Mouse (Mus musculus): ENCODE measurements at regions not wholly inside any gene's neighbourhood (a gene's known extent, or its start where the extent isn't known, plus 50 kb on each side); places are given as distances from the start of the nearest gene placed in this dataset.

DNA sequence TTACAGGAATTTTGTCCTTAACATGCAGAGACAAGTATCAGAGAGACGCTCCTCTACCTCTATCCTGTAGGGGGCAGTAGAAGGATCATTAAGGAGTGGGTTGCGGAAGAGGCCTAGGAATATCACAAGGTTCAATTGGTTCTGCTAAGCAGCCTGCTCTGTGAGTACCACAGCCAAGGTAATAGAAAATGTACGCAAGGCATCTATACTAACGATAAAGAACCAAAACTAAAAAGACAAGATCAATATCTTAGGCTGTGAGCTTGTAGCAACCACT, 469.1 kb downstream of the Plcl1 start:
- no peak overlapping the region for H3K9ac ChIP-seq (ENCODE audit: low read depth, low read length)
- no peaks in the 10 kb centered on the region for H3K9me3 ChIP-seq (replicated peaks; ENCODE audit: control insufficient read depth, low read length)
- H3K4me2 ChIP-seq (ENCODE audit: low read depth, low read length), result no peak overlapping the region
- H3K4me3 ChIP-seq (ENCODE audit: low read depth, low read length), result no peak overlapping the region
- no peaks in the 10 kb centered on the region for H3K4me1 ChIP-seq (ENCODE audit: control insufficient read depth, low read depth, low read length)
- no peaks in the 10 kb centered on the region for H3K27me3 ChIP-seq (ENCODE audit: control insufficient read depth, insufficient read depth, low read depth, low read length)
- ATAC-seq (ENCODE audit: low read depth), result no peak
- 50% methylated on average over 4 of the region's 4 CpGs for WGBS (ENCODE audit: insufficient replicate concordance)
- no peak overlapping the region for H3K27ac ChIP-seq (ENCODE audit: low read length)
- H3K36me3 ChIP-seq (ENCODE audit: control insufficient read depth, insufficient read depth), result no peaks in the 10 kb centered on the region

GRCm38 (mm10) chr1:55884576-55884975, 478.9 kb downstream of the Plcl1 start:
- Histone ChIP-seq H3K4me3 (ENCODE audit: low read depth, low read length) (no peak overlapping the region), H3K4me2 (ENCODE audit: low read depth, low read length) (no peak overlapping the region), H3K4me1 (ENCODE audit: control insufficient read depth, low read depth, low read length) (no peaks in the 10 kb centered on the region), H3K27me3 (ENCODE audit: control insufficient read depth, insufficient read depth, low read depth, low read length) (no peaks in the 10 kb centered on the region), H3K27ac (ENCODE audit: low read length) (no peak overlapping the region), H3K36me3 (ENCODE audit: control insufficient read depth, insufficient read depth) (no peaks in the 10 kb centered on the region), H3K9me3 (replicated peaks; ENCODE audit: control insufficient read depth, low read length) (no peaks in the 10 kb centered on the region), H3K9ac (ENCODE audit: low read depth, low read length) (no peak overlapping the region)
- ATAC-seq (ENCODE audit: low read depth), result no peak

DNA sequence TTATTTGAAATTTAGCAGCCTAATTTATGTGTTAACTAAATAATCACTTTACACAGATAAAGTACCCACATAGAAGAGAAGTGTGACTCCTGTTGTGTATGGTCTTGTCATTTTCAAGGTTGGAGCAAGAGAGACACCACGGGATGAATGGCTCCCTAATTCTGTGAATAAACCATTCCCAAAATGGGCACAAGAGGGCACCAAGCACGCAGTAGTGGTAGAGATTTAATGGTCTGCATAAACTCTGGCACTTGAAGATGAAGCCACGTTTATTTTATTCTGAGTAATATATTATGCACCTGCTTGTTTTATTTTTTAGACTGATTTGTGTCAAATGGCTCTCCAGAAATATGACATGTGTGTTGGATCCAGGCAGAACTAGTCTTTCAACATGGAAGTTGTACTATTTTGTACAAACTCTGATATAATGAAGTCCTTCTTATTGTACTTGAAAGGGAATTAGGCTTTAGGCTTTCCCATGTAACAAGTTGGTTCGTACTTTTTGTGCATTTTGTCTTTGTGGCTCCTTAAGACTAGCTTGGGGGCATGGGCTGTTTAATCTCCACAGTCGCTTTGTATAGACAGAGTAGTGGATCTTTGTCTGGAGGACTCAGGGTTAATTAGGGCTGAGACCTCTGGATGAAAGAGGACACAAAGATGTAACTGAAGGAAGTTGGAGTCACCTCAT, 480.8 kb downstream of the Plcl1 start:
- Histone ChIP-seq H3K9me3 (replicated peaks; ENCODE audit: control insufficient read depth, low read length) (no peaks in the 10 kb centered on the region), H3K27ac (ENCODE audit: low read length) (no peak overlapping the region), H3K9ac (ENCODE audit: low read depth, low read length) (no peak overlapping the region), H3K36me3 (ENCODE audit: control insufficient read depth, insufficient read depth) (no peaks in the 10 kb centered on the region), H3K4me2 (ENCODE audit: low read depth, low read length) (no peak overlapping the region), H3K4me3 (ENCODE audit: low read depth, low read length) (no peak overlapping the region), H3K4me1 (ENCODE audit: control insufficient read depth, low read depth, low read length) (no peaks in the 10 kb centered on the region), H3K27me3 (ENCODE audit: control insufficient read depth, insufficient read depth, low read depth, low read length) (no peaks in the 10 kb centered on the region; the same call in 1 of the 2 replicates)
- no peak for ATAC-seq (ENCODE audit: low read depth)
- 22% methylated on average over 5 of the region's 5 CpGs for WGBS (ENCODE audit: insufficient replicate concordance)

- no peak overlapping the region for H3K9ac ChIP-seq (ENCODE audit: low read depth, low read length)
- no peaks in the 10 kb centered on the region for H3K4me1 ChIP-seq (ENCODE audit: control insufficient read depth, low read depth, low read length)
- ATAC-seq (ENCODE audit: low read depth), result no peak
- H3K4me2 ChIP-seq (ENCODE audit: low read depth, low read length), result no peak overlapping the region
- H3K4me3 ChIP-seq (ENCODE audit: low read depth, low read length), result no peak overlapping the region
- WGBS (ENCODE audit: insufficient replicate concordance), result 69% methylated on average over 7 of the region's 7 CpGs
- H3K36me3 ChIP-seq (ENCODE audit: control insufficient read depth, insufficient read depth), result no peaks in the 10 kb centered on the region
- no peaks in the 10 kb centered on the region; the same call in 1 of the 2 replicates for H3K27me3 ChIP-seq (ENCODE audit: control insufficient read depth, insufficient read depth, low read depth, low read length)
- H3K27ac ChIP-seq (ENCODE audit: low read length), result no peak overlapping the region
- H3K9me3 ChIP-seq (replicated peaks; ENCODE audit: control insufficient read depth, low read length), result no peaks in the 10 kb centered on the region
Observed at GRCm38 (mm10) chr1:55887386-55887785, 481.7 kb downstream of the Plcl1 start.

DNA sequence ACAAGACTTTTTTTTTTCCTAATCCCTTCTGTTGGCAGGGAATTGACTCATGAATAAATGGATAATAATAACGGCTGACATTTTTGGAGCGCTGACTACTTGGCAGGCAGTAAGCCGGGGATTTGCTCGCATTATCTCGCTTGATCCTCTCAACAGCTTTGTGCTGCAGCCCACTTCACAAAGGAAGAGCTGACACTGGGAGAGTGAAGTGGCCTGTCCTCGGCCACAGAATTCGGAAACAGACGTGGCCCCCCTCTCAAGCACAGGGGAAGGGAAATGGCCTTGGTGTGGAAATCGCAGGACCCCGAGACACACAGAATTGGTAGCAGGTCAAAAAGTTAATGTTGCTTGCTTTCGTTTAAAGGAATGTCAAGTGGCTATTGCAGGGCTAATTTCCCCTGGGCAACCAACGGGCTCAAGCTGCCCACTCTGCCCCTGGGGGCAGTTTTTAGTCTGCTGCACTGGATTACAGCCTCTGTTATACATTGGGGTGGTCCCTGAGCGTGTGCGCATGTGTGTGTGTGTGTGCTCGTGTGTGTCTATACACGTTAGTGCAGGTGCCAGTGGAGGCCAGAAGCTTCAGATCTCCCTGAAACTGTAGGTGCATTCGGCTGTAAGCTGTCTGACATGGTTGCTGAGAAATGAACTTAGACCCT, 483.1 kb downstream of the Plcl1 start:
- Histone ChIP-seq H3K36me3 (ENCODE audit: control insufficient read depth, insufficient read depth) (no peaks in the 10 kb centered on the region), H3K9ac (ENCODE audit: low read depth, low read length) (no peak overlapping the region), H3K4me1 (ENCODE audit: control insufficient read depth, low read depth, low read length) (no peaks in the 10 kb centered on the region), H3K9me3 (replicated peaks; ENCODE audit: control insufficient read depth, low read length) (no peaks in the 10 kb centered on the region), H3K4me2 (ENCODE audit: low read depth, low read length) (no peak overlapping the region), H3K27ac (ENCODE audit: low read length) (no peak overlapping the region), H3K4me3 (ENCODE audit: low read depth, low read length) (no peak overlapping the region), H3K27me3 (ENCODE audit: control insufficient read depth, insufficient read depth, low read depth, low read length) (no peaks in the 10 kb centered on the region; the same call in 1 of the 2 replicates)
- WGBS (ENCODE audit: insufficient replicate concordance), result 60% methylated on average over 17 of the region's 17 CpGs
- ATAC-seq (ENCODE audit: low read depth), result no peak

DNA sequence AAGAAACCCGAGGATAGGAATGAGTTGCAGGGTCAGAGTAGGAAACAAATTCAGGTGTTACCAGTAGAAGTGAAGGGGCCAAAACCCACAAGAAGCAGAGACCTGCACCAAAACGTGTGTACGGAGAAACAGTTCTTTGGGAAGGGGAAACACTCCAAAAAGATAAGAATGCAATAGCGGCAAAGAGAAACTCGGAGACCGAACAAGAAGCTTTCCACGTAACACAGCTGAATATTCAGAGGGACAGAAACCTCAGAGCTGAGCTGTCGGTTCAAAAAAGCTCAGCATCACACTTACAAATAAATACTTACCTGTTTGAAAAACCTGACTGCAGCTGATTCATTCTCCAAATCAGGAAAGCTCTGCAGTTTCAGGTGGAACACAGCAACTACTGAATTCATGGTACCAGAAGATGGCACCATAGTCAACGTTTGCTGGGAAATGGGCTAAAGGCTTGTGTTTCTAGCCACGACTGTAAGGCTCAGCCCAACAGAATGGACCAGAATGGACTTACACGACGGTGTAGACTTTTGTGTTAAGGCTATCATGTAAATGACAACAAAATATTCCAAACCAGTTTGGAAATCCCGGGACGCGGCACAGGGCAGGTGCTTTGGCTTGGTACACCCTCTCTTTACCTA, 484.9 kb downstream of the Plcl1 start:
- H3K9me3 ChIP-seq (replicated peaks; ENCODE audit: control insufficient read depth, low read length), result no peaks in the 10 kb centered on the region
- H3K4me2 ChIP-seq (ENCODE audit: low read depth, low read length), result no peak overlapping the region
- no peaks in the 10 kb centered on the region; the same call in 1 of the 2 replicates for H3K27me3 ChIP-seq (ENCODE audit: control insufficient read depth, insufficient read depth, low read depth, low read length)
- no peak overlapping the region for H3K4me3 ChIP-seq (ENCODE audit: low read depth, low read length)
- no peak overlapping the region for H3K9ac ChIP-seq (ENCODE audit: low read depth, low read length)
- 48% methylated on average over 15 of the region's 15 CpGs for WGBS (ENCODE audit: insufficient replicate concordance)
- H3K36me3 ChIP-seq (ENCODE audit: control insufficient read depth, insufficient read depth), result no peaks in the 10 kb centered on the region
- no peak overlapping the region for H3K27ac ChIP-seq (ENCODE audit: low read length)
- no peak for ATAC-seq (ENCODE audit: low read depth)
- H3K4me1 ChIP-seq (ENCODE audit: control insufficient read depth, low read depth, low read length), result no peaks in the 10 kb centered on the region

- H3K27ac ChIP-seq (ENCODE audit: low read length), result no peak overlapping the region
- H3K27me3 ChIP-seq (ENCODE audit: control insufficient read depth, insufficient read depth, low read depth, low read length), result no peaks in the 10 kb centered on the region; the same call in 1 of the 2 replicates
Observed at GRCm38 (mm10) chr1:55891894-55892293, 486.2 kb downstream of the Plcl1 start.

GRCm38 (mm10) chr1:55897572-55897971, 491.9 kb downstream of the Plcl1 start:
- no peak overlapping the region for H3K9ac ChIP-seq (ENCODE audit: low read depth, low read length)
- no peak overlapping the region for H3K4me2 ChIP-seq (ENCODE audit: low read depth, low read length)
- H3K36me3 ChIP-seq (ENCODE audit: control insufficient read depth, insufficient read depth), result no peaks in the 10 kb centered on the region
- WGBS (ENCODE audit: insufficient replicate concordance), result 45% methylated on average over 2 of the region's 2 CpGs
- no peaks in the 10 kb centered on the region for H3K4me1 ChIP-seq (ENCODE audit: control insufficient read depth, low read depth, low read length)
- no peaks in the 10 kb centered on the region for H3K27me3 ChIP-seq (ENCODE audit: control insufficient read depth, insufficient read depth, low read depth, low read length)
- ATAC-seq (ENCODE audit: low read depth), result no peak
- H3K27ac ChIP-seq (ENCODE audit: low read length), result no peak overlapping the region
- H3K4me3 ChIP-seq (ENCODE audit: low read depth, low read length), result no peak overlapping the region
- no peaks in the 10 kb centered on the region for H3K9me3 ChIP-seq (replicated peaks; ENCODE audit: control insufficient read depth, low read length)

More at GRCm38 (mm10) chr1:55891894-55892293, 486.2 kb downstream of the Plcl1 start:
- 63% methylated on average over 10 of the region's 10 CpGs for WGBS (ENCODE audit: insufficient replicate concordance)
- H3K4me1 ChIP-seq (ENCODE audit: control insufficient read depth, low read depth, low read length), result no peaks in the 10 kb centered on the region
- no peaks in the 10 kb centered on the region for H3K36me3 ChIP-seq (ENCODE audit: control insufficient read depth, insufficient read depth)
- H3K4me2 ChIP-seq (ENCODE audit: low read depth, low read length), result no peak overlapping the region
- H3K4me3 ChIP-seq (ENCODE audit: low read depth, low read length), result no peak overlapping the region
- no peaks in the 10 kb centered on the region for H3K9me3 ChIP-seq (replicated peaks; ENCODE audit: control insufficient read depth, low read length)
- H3K9ac ChIP-seq (ENCODE audit: low read depth, low read length), result no peak overlapping the region
- ATAC-seq (ENCODE audit: low read depth), result no peak

GRCm38 (mm10) chr1:55898031-55898430, 492.3 kb downstream of the Plcl1 start:
- ATAC-seq (ENCODE audit: low read depth), result no peak

More at GRCm38 (mm10) chr1:55898031-55898430, 492.3 kb downstream of the Plcl1 start:
- no peak overlapping the region for H3K4me3 ChIP-seq (ENCODE audit: low read depth, low read length)
- H3K9me3 ChIP-seq (replicated peaks; ENCODE audit: control insufficient read depth, low read length), result no peaks in the 10 kb centered on the region
- H3K4me1 ChIP-seq (ENCODE audit: control insufficient read depth, low read depth, low read length), result no peaks in the 10 kb centered on the region
- H3K27ac ChIP-seq (ENCODE audit: low read length), result no peak overlapping the region
- H3K36me3 ChIP-seq (ENCODE audit: control insufficient read depth, insufficient read depth), result no peaks in the 10 kb centered on the region
- no peaks in the 10 kb centered on the region for H3K27me3 ChIP-seq (ENCODE audit: control insufficient read depth, insufficient read depth, low read depth, low read length)
- 33% methylated on average over 3 of the region's 3 CpGs for WGBS (ENCODE audit: insufficient replicate concordance)
- no peak overlapping the region for H3K9ac ChIP-seq (ENCODE audit: low read depth, low read length)
- no peak overlapping the region for H3K4me2 ChIP-seq (ENCODE audit: low read depth, low read length)

Data from liver, embryonic 16.5 days (tissue).